Mouse (Mus musculus) gastrocnemius, postnatal 14 days (tissue): ENCODE measurements at regions not wholly inside any gene's neighbourhood (a gene's known extent, or its start where the extent isn't known, plus 50 kb on each side); places are given as distances from the start of the nearest gene placed in this dataset.

Source experiments
- DNase-seq: peaks from one replicate; pipeline ENCODE4 v3.0.0; 2021; ENCODE audit warnings: mixed read lengths
- intact Hi-C: fragments of 180-260 bp; cut with DNase I; formaldehyde crosslinking; loops from one replicate; pipeline ENCODE4 v1.15.1; 2025; ENCODE audit warnings: low total_unique reads

- intact Hi-C loops = no loop called here
- no peak for DNase-seq
These were observed 615.5 kb downstream of the Prdm13 start for GRCm38 (mm10) chr4:21070198-21070785.
